Mouse (Mus musculus) lung, postnatal 0 days (tissue): ENCODE results near the gene Gm49395.

Source experiments
- CTCF ChIP-seq: IDR thresholded peaks from 2 replicates; pipeline ENCODE4 v1.5.1; 2016; ENCODE audit warnings: antibody characterized with exemption, mild to moderate bottlenecking
- EP300 ChIP-seq: IDR thresholded peaks from 2 replicates; pipeline ENCODE4 v1.6.1; 2016; ENCODE audit warnings: antibody characterized with exemption, mild to moderate bottlenecking, control low read depth

DNA sequence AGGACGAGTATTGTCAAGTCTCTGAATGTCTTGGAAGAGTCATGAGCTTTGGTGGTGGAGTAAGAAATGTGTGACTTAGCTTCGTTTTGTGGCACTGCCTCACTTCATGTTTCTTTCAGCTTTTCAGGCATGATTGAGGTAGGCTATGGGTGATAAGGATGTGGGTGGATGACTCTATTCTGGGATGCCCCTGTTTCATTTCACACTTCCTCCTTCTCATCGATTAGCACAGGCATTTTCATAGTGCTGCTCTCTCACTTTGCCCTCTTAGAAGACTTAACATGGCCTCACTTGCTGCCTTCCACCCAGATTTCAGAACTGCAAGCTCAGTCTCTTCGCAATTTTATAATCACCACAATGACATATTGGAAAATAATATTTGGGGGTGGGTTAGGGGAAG is 102.1 kb downstream of the Gm49395 start:
- TF ChIP-seq CTCF (no peak), EP300 (no peak)
